Mouse (Mus musculus): Measurements from ENCODE around the gene B4gat1. TPM values are rescaled to one million over a fixed set of nuclear protein-coding genes. Genes with fewer than 3 reads are reported as not detected.
"Not testable (repeated sequence)": the region's sequence is repeated elsewhere in the genome, so short reads cannot be mapped to it uniquely, and the experiment has no call there.

The B4gat1 gene
- 48.2 and 50.0 TPM in 2 replicates for polyA plus RNA-seq (2016; fragmentation: Nextera tagmentation; extraction: Ambion mirVana)

DNA sequence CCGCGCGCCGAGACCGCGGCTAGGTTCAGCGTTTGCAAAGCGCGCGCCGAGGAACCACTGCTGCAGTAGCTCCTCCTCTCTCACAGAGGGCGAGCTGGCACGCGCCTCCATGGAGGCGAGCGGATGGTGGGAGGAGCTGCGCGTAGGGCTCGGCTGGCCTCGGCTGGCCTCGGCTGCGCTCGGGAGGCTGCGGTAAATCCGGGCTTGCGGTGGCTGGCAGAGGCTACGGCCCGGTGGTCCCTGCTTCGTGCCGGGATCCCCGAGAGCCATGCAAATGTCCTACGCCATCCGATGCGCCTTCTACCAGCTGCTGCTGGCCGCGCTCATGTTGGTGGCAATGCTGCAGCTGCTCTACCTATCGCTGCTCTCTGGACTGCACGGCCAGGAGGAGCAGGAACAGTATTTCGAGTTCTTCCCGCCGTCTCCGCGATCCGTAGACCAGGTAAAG is at the start of gene B4gat1, which contains the start of gene AC124502.3:
TSS of gene B4gat1 (plus strand) at position 118 of the 448 bp plus-strand sequence.
TSS of gene AC124502.3 (plus strand) at position 183 of the 448 bp plus-strand sequence.
- H3K9ac ChIP-seq, result peak within 1 kb of the TSS; percentile 76
- peak; percentile 93 for ATAC-seq (ENCODE audit: low FRiP score, low read depth)
- WGBS, result under 1% methylated on average over 44 of the region's 44 CpGs

DNA sequence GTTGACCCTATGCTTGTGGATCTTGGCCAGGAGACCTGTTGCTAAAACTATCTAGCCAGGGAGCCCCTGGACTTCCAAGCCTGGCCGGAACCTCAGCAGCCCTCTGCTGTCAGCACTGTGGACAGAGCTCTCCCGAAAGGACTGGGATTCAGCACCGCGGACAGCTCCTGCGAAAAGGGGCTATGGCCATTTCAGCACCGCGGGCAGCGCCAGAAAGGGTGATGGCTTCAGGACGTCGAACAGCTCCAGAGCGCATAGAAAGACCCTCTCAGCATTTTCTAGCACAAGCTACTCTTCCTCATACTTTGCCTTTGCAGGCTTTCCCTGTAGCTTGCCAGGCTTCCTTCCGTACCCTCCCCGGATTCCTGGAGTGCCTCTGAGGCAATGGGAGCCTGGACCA is 49.6 kb upstream of the B4gat1 start:
- Histone ChIP-seq H3K27me3 (replicated peaks) (peaks cover 93% of the 10 kb centered on the region), H3K9me3 (no peaks in the 10 kb centered on the region), H3K27ac (no peak overlapping the region), H3K4me1 (peaks cover 8% of the 10 kb centered on the region), H3K4me3 (peak overlapping the region; percentile 38; the same call in 1 of the 2 replicates), H3K36me3 (no peaks in the 10 kb centered on the region), H3K9ac (no peak overlapping the region), H3K4me2 (replicated peaks) (peak overlapping the region; percentile 60)
- 3% methylated on average over 13 of the region's 13 CpGs for WGBS
- ATAC-seq (ENCODE audit: low FRiP score, low read depth), result no peak

More for the DNA sequence above, at the start of gene B4gat1, which contains the start of gene AC124502.3:
- H3K4me2 ChIP-seq (replicated peaks), result peak within 1 kb of the TSS; percentile 98
- peak within 1 kb of the TSS; percentile 50; the same call in 1 of the 2 replicates for H3K27ac ChIP-seq
- H3K36me3 ChIP-seq, result 0 out of 2 replicates have a peak, but pooled peaks cover 5% of the 10 kb centered on the region
- no peaks in the 10 kb centered on the region for H3K27me3 ChIP-seq (replicated peaks)
- no peaks in the 10 kb centered on the region for H3K9me3 ChIP-seq
- peaks cover 37% of the 10 kb centered on the region for H3K4me1 ChIP-seq
- H3K4me3 ChIP-seq, result peak within 1 kb of the TSS; percentile 89

GRCm38 (mm10) chr19:4989434-4990255 is 49.0 kb upstream of the B4gat1 start:
- H3K4me1 ChIP-seq, result peaks cover 8% of the 10 kb centered on the region
- peak overlapping the region; percentile 48 for H3K9ac ChIP-seq
- H3K4me2 ChIP-seq (replicated peaks), result peak overlapping the region; percentile 60
- WGBS, result 15% methylated on average over 47 of the region's 47 CpGs
- no peaks in the 10 kb centered on the region for H3K36me3 ChIP-seq
- ATAC-seq (ENCODE audit: low FRiP score, low read depth), result peak; percentile 50; the same call in 1 of the 2 replicates
- no peak overlapping the region for H3K27ac ChIP-seq
- H3K9me3 ChIP-seq, result no peaks in the 10 kb centered on the region
- H3K4me3 ChIP-seq, result peak overlapping the region; percentile 38
- H3K27me3 ChIP-seq (replicated peaks), result peaks cover 86% of the 10 kb centered on the region

GRCm38 (mm10) chr19:4990256-4990625 is 48.4 kb upstream of the B4gat1 start, which contains the start of gene Npas4:
Npas4 (minus strand) TSS chr19:4990316.
- peak within 1 kb of the TSS; percentile 48 for H3K9ac ChIP-seq
- H3K27ac ChIP-seq, result no peak within 1 kb of the TSS
- no peak for ATAC-seq (ENCODE audit: low FRiP score, low read depth)

GRCm38 (mm10) chr19:4990716-4991115 is 47.9 kb upstream of the B4gat1 start:
- H3K27me3 ChIP-seq (replicated peaks), result peaks cover 76% of the 10 kb centered on the region
- peak overlapping the region; percentile 60 for H3K4me2 ChIP-seq (replicated peaks)
- H3K4me3 ChIP-seq, result peak overlapping the region; percentile 16
- H3K9me3 ChIP-seq, result no peaks in the 10 kb centered on the region
- H3K4me1 ChIP-seq, result peaks cover 8% of the 10 kb centered on the region
- no peaks in the 10 kb centered on the region for H3K36me3 ChIP-seq
- ATAC-seq (ENCODE audit: low FRiP score, low read depth), result no peak
- H3K9ac ChIP-seq, result 0 out of 2 replicates have a peak overlapping the region, but pooled peaks have one; percentile 13
- WGBS, result 2% methylated on average over 20 of the region's 22 CpGs
- no peak overlapping the region for H3K27ac ChIP-seq

More at GRCm38 (mm10) chr19:4990256-4990625, 48.4 kb upstream of the B4gat1 start, which contains the start of gene Npas4:
- no peaks in the 10 kb centered on the region for H3K36me3 ChIP-seq
- peak within 1 kb of the TSS; percentile 60 for H3K4me2 ChIP-seq (replicated peaks)
- peaks cover 80% of the 10 kb centered on the region for H3K27me3 ChIP-seq (replicated peaks)
- 16% methylated on average over 4 of the region's 4 CpGs for WGBS
- no peaks in the 10 kb centered on the region for H3K9me3 ChIP-seq
- peak within 1 kb of the TSS; percentile 38 for H3K4me3 ChIP-seq
- H3K4me1 ChIP-seq, result peaks cover 8% of the 10 kb centered on the region

DNA sequence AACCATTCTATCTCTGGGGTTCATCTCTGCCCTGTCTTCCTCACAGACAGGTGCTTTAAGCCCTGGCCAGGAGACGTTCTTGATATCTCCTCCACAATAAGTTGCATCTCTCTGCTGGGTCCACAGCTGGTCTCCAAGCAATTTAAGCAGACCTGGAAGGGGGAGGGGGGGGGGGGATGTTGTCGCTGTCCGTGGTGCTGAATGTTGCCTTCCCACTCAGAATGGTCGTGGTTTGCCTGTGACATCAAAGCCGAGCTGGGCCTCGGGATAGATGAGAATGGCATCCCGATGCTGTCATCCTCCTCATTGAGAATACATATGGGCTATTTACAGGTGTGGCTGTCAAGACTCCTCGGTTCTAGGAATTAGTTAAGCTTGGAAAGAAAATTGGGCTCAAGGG is 46.3 kb upstream of the B4gat1 start:
- Histone ChIP-seq H3K4me3 (no peak overlapping the region), H3K4me1 (peaks cover 8% of the 10 kb centered on the region), H3K4me2 (replicated peaks) (no peak overlapping the region), H3K27ac (no peak overlapping the region), H3K9me3 (no peaks in the 10 kb centered on the region), H3K9ac (no peak overlapping the region), H3K36me3 (no peaks in the 10 kb centered on the region), H3K27me3 (replicated peaks) (peaks cover 59% of the 10 kb centered on the region)
- ATAC-seq (ENCODE audit: low FRiP score, low read depth), result no peak
- WGBS, result 18% methylated on average over 8 of the region's 8 CpGs

DNA sequence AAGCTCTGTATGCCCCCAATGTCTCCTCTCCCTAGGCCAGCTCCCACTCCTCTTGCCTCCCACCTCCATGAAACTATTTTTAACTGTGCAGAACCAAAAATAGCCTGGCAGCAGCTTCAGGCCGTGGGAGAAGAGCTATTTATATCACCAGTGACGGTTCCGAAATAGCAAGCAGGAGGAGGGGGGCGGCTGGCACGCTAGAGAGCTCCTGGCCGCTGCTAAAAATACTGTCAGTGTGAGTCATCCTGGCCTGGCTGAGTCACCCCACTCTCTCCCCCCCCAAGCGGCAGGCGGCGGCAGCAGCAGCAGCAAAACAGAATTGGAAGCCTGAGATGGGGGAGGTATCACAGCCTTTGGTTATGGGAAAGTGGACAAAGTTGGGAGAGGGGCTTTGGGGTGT is 45.7 kb upstream of the B4gat1 start:
- H3K9me3 ChIP-seq, result no peaks in the 10 kb centered on the region
- no peak overlapping the region for H3K4me3 ChIP-seq
- ATAC-seq (ENCODE audit: low FRiP score, low read depth), result no peak
- 6% methylated on average over 9 of the region's 9 CpGs for WGBS
- no peak overlapping the region for H3K9ac ChIP-seq
- H3K27ac ChIP-seq, result no peak overlapping the region
- H3K27me3 ChIP-seq (replicated peaks), result peaks cover 58% of the 10 kb centered on the region
- peaks cover 8% of the 10 kb centered on the region for H3K4me1 ChIP-seq
- H3K36me3 ChIP-seq, result no peaks in the 10 kb centered on the region
- no peak overlapping the region for H3K4me2 ChIP-seq (replicated peaks)

GRCm38 (mm10) chr19:4994043-4994442 is 44.6 kb upstream of the B4gat1 start:
- Histone ChIP-seq H3K27ac (no peak overlapping the region), H3K4me1 (peaks cover 8% of the 10 kb centered on the region), H3K9me3 (no peaks in the 10 kb centered on the region), H3K9ac (no peak overlapping the region), H3K4me2 (replicated peaks) (no peak overlapping the region), H3K4me3 (no peak overlapping the region), H3K36me3 (no peaks in the 10 kb centered on the region), H3K27me3 (replicated peaks) (peaks cover 48% of the 10 kb centered on the region)
- ATAC-seq (ENCODE audit: low FRiP score, low read depth), result no peak
- WGBS, result 65% methylated on average over 5 of the region's 5 CpGs

GRCm38 (mm10) chr19:4999445-5000140 is 39.0 kb upstream of the B4gat1 start:
- Histone ChIP-seq H3K27me3 (replicated peaks) (peaks cover 12% of the 10 kb centered on the region), H3K9ac (no peak overlapping the region), H3K4me2 (replicated peaks) (no peak overlapping the region), H3K4me3 (no peak overlapping the region), H3K27ac (no peak overlapping the region), H3K36me3 (no peaks in the 10 kb centered on the region), H3K9me3 (no peaks in the 10 kb centered on the region), H3K4me1 (peaks cover 8% of the 10 kb centered on the region)
- 76% methylated on average over 6 of the region's 6 CpGs for WGBS
- no peak for ATAC-seq (ENCODE audit: low FRiP score, low read depth)

- peak; percentile 96 for ATAC-seq (ENCODE audit: low FRiP score, low read depth)
- Histone ChIP-seq H3K27me3 (replicated peaks) (peaks cover 12% of the 10 kb centered on the region), H3K36me3 (no peaks in the 10 kb centered on the region), H3K4me3 (peak overlapping the region; percentile 32), H3K4me2 (replicated peaks) (peak overlapping the region; percentile 77), H3K9ac (peak overlapping the region; percentile 58; the same call in 1 of the 2 replicates), H3K27ac (peak overlapping the region; percentile 74), H3K9me3 (no peaks in the 10 kb centered on the region), H3K4me1 (peaks cover 8% of the 10 kb centered on the region)
- under 1% methylated on average over 39 of the region's 39 CpGs for WGBS
Observed at GRCm38 (mm10) chr19:5001666-5002406, 36.8 kb upstream of the B4gat1 start.

- WGBS, result 64% methylated on average over 2 of the region's 2 CpGs
- H3K4me3 ChIP-seq, result not testable (repeated sequence)
Observed at GRCm38 (mm10) chr19:5003644-5004043, 35.0 kb upstream of the B4gat1 start.

More at GRCm38 (mm10) chr19:5003644-5004043, 35.0 kb upstream of the B4gat1 start:
- not testable (repeated sequence) for H3K27me3 ChIP-seq (replicated peaks); H3K36me3 ChIP-seq; H3K9ac ChIP-seq; H3K27ac ChIP-seq; ATAC-seq (ENCODE audit: low FRiP score, low read depth); H3K4me1 ChIP-seq; H3K9me3 ChIP-seq; H3K4me2 ChIP-seq (replicated peaks)

Data from neural tube, embryonic 12.5 days (tissue).